Mouse (Mus musculus) MEL (cell line): Measurements from ENCODE around the gene Cdkl3. TPM values are rescaled to one million over a fixed set of nuclear protein-coding genes. Genes with fewer than 3 reads are reported as not detected.
A peak's percentile ranks its signal among the peaks of the same experiment; 100 is the strongest.

Experiments used
- DNase-seq: peaks from one replicate; pipeline ENCODE4 v3.0.0; 2011; ENCODE audit warnings: low read depth, low spot score
- H3K27ac ChIP-seq: 2 replicates; pipeline ENCODE4 v1.5.1; 2012; ENCODE audit warnings: low read depth, mild to moderate bottlenecking, control low read depth, low read length, moderate library complexity; ENCODE audit not compliant: control insufficient read depth
- H3K27me3 ChIP-seq, 2 experiments: fragments of 150-350 bp in 1 of 2; sonication (generic) in 1 of 2; 2 replicates each; pipeline ENCODE4 v1.6.1; 2012; ENCODE audit warnings: low read length in 2 of 2, mild to moderate bottlenecking in 2 of 2, improper control_type of control experiment in 1 of 2, moderate library complexity in 1 of 2; ENCODE audit not compliant: insufficient read depth in 2 of 2, control insufficient read depth in 1 of 2
- H3K36me3 ChIP-seq, 2 experiments: 2 replicates each; pipeline ENCODE4 v1.6.1; 2012 to 2014; ENCODE audit warnings: low read length in 2 of 2, improper control_type of control experiment in 1 of 2, inconsistent platforms in 1 of 2, mild to moderate bottlenecking in 1 of 2; ENCODE audit not compliant: insufficient read depth in 2 of 2, control insufficient read depth in 1 of 2
- H3K4me1 ChIP-seq, 2 experiments: fragments of 150-350 bp in 1 of 2; sonication (generic) in 1 of 2; 2 replicates each; pipeline ENCODE4 v1.6.1; 2012; ENCODE audit warnings: low read length in 2 of 2, improper control_type of control experiment in 1 of 2, mild to moderate bottlenecking in 1 of 2; ENCODE audit not compliant: insufficient read depth in 2 of 2, control insufficient read depth in 1 of 2
- H3K4me3 ChIP-seq, 2 experiments: fragments of 150-350 bp in 1 of 2; sonication (generic) in 1 of 2; 2 replicates each; pipeline ENCODE4 v1.5.1; 2012; ENCODE audit warnings: low read depth in 2 of 2, low read length in 2 of 2, mild to moderate bottlenecking in 2 of 2, moderate library complexity in 2 of 2, control low read depth in 1 of 2, improper control_type of control experiment in 1 of 2; ENCODE audit not compliant: control insufficient read depth in 1 of 2, insufficient read depth in 1 of 2
- H3K79me2 ChIP-seq: 2 replicates; pipeline ENCODE4 v1.6.1; 2012; ENCODE audit warnings: mild to moderate bottlenecking, low read length, moderate library complexity; ENCODE audit not compliant: control insufficient read depth, poor library complexity, insufficient read depth
- H3K9ac ChIP-seq: 2 replicates; pipeline ENCODE4 v1.6.1; 2012; ENCODE audit warnings: low read depth, mild to moderate bottlenecking, control low read depth, low read length, moderate library complexity; ENCODE audit not compliant: control insufficient read depth, poor library complexity, severe bottlenecking
- H3K9me3 ChIP-seq: fragments of 150-350 bp; sonication (generic); replicated peaks from 2 replicates; pipeline ENCODE4 v1.6.1; 2012; ENCODE audit warnings: mild to moderate bottlenecking, low read length, improper control_type of control experiment, moderate library complexity; ENCODE audit not compliant: insufficient read depth
- CHD1 ChIP-seq: IDR thresholded peaks from 2 replicates; pipeline ENCODE4 v1.6.1; 2012; ENCODE audit warnings: low read depth, mild to moderate bottlenecking, inconsistent platforms, low read length, improper control_type of control experiment
- CTCF ChIP-seq, 3 experiments: IDR thresholded peaks in 2 of 3; conservative IDR thresholded peaks in 1 of 3; 2 replicates each; pipeline ENCODE4 v1.5.1; 2011 to 2012; ENCODE audit warnings: low read length in 3 of 3, low read depth in 2 of 3, mild to moderate bottlenecking in 2 of 3, improper control_type of control experiment in 1 of 3, inconsistent platforms in 1 of 3, mixed read lengths in 1 of 3, moderate library complexity in 1 of 3; ENCODE audit not compliant: control insufficient read depth in 1 of 3, insufficient read depth in 1 of 3, poor library complexity in 1 of 3, severe bottlenecking in 1 of 3
- E2F4 ChIP-seq: IDR thresholded peaks from 2 replicates; pipeline ENCODE4 v1.6.1; 2011; ENCODE audit warnings: low read depth, low read length, improper control_type of control experiment, borderline replicate concordance
- EP300 ChIP-seq, 2 experiments: IDR thresholded peaks; 2 replicates each; pipeline ENCODE4 v1.6.1; 2011; ENCODE audit warnings: improper control_type of control experiment in 2 of 2, low read length in 2 of 2, low read depth in 1 of 2, mild to moderate bottlenecking in 1 of 2
- ETS1 ChIP-seq: IDR thresholded peaks from 2 replicates; pipeline ENCODE4 v1.6.1; 2012; ENCODE audit warnings: low read depth, mild to moderate bottlenecking, inconsistent platforms, low read length, improper control_type of control experiment, moderate library complexity
- GABPA ChIP-seq: IDR thresholded peaks from 2 replicates; pipeline ENCODE4 v1.6.1; 2012; ENCODE audit warnings: low read depth, mild to moderate bottlenecking, inconsistent platforms, low read length, improper control_type of control experiment, moderate library complexity
- GATA1 ChIP-seq: IDR thresholded peaks from 2 replicates; pipeline ENCODE4 v1.6.1; 2011; ENCODE audit warnings: low read depth, low read length, improper control_type of control experiment
- HCFC1 ChIP-seq: IDR thresholded peaks from 2 replicates; pipeline ENCODE4 v1.6.1; 2012; ENCODE audit warnings: low read depth, mild to moderate bottlenecking, inconsistent platforms, low read length, improper control_type of control experiment, moderate library complexity
- KAT2A ChIP-seq: conservative IDR thresholded peaks from 2 replicates; pipeline ENCODE4 v1.6.1; 2012; ENCODE audit warnings: low read depth, low read length, improper control_type of control experiment, inconsistent platforms
- MAFK ChIP-seq: IDR thresholded peaks from 2 replicates; pipeline ENCODE4 v1.6.1; 2011; ENCODE audit warnings: low read depth, mild to moderate bottlenecking, low read length, improper control_type of control experiment, borderline replicate concordance
- MAX ChIP-seq: IDR thresholded peaks from 2 replicates; pipeline ENCODE4 v1.6.1; 2011; ENCODE audit warnings: low read length, improper control_type of control experiment
- MAZ ChIP-seq: IDR thresholded peaks from 2 replicates; pipeline ENCODE4 v1.6.1; 2012; ENCODE audit warnings: low read depth, mild to moderate bottlenecking, inconsistent platforms, low read length, improper control_type of control experiment
- MEF2A ChIP-seq: IDR thresholded peaks from 2 replicates; pipeline ENCODE4 v1.6.1; 2014; ENCODE audit warnings: low read depth, mild to moderate bottlenecking, inconsistent platforms, low read length, improper control_type of control experiment; ENCODE audit not compliant: poor library complexity, insufficient replicate concordance, severe bottlenecking; ENCODE audit errors: extremely low read depth
- MXI1 ChIP-seq: IDR thresholded peaks from 2 replicates; pipeline ENCODE4 v1.6.1; 2011; ENCODE audit warnings: mild to moderate bottlenecking, low read depth, low read length, improper control_type of control experiment
- MYB ChIP-seq: IDR thresholded peaks from 2 replicates; pipeline ENCODE4 v1.6.1; 2011; ENCODE audit warnings: mild to moderate bottlenecking, low read depth, low read length, improper control_type of control experiment
- NELFE ChIP-seq: IDR thresholded peaks from 2 replicates; pipeline ENCODE4 v1.6.1; 2011; ENCODE audit warnings: low read depth, low read length, improper control_type of control experiment
- NRF1 ChIP-seq: IDR thresholded peaks from 2 replicates; pipeline ENCODE4 v1.6.1; 2014; ENCODE audit warnings: low read depth, mild to moderate bottlenecking, inconsistent platforms, low read length, improper control_type of control experiment, moderate library complexity; ENCODE audit not compliant: poor library complexity, insufficient read depth, severe bottlenecking
- POLR2AphosphoS2 ChIP-seq: IDR thresholded peaks from 2 replicates; pipeline ENCODE4 v1.6.1; 2011; ENCODE audit warnings: low read length, improper control_type of control experiment
- POLR2AphosphoS5 ChIP-seq: IDR thresholded peaks from 2 replicates; pipeline ENCODE4 v1.6.1; 2012; ENCODE audit warnings: low read depth, borderline replicate concordance, mild to moderate bottlenecking, inconsistent platforms, low read length, moderate library complexity, mixed read lengths
- RAD21 ChIP-seq: IDR thresholded peaks from 2 replicates; pipeline ENCODE4 v1.6.1; 2011; ENCODE audit warnings: mild to moderate bottlenecking, low read depth, low read length, improper control_type of control experiment
- RCOR1 ChIP-seq: IDR thresholded peaks from 2 replicates; pipeline ENCODE4 v1.6.1; 2012; ENCODE audit warnings: low read depth, mild to moderate bottlenecking, inconsistent platforms, low read length, improper control_type of control experiment
- SIN3A ChIP-seq: IDR thresholded peaks from 2 replicates; pipeline ENCODE4 v1.6.1; 2012; ENCODE audit warnings: low read length, improper control_type of control experiment, inconsistent platforms
- TAL1 ChIP-seq: IDR thresholded peaks from 2 replicates; pipeline ENCODE4 v1.6.1; 2012; ENCODE audit warnings: mild to moderate bottlenecking, inconsistent platforms, low read length, moderate library complexity, mixed read lengths
- TBP ChIP-seq: IDR thresholded peaks from 2 replicates; pipeline ENCODE4 v1.8.0; 2011; ENCODE audit warnings: low read depth, low read length, improper control_type of control experiment
- UBTF ChIP-seq: IDR thresholded peaks from 2 replicates; pipeline ENCODE4 v1.6.1; 2012; ENCODE audit warnings: low read depth, mild to moderate bottlenecking, inconsistent platforms, low read length, improper control_type of control experiment, moderate library complexity, borderline replicate concordance; ENCODE audit not compliant: insufficient read depth
- USF1 ChIP-seq: IDR thresholded peaks from 2 replicates; pipeline ENCODE4 v1.6.1; 2014; ENCODE audit warnings: low read depth, mild to moderate bottlenecking, inconsistent platforms, low read length, improper control_type of control experiment, moderate library complexity
- USF2 ChIP-seq, 2 experiments: IDR thresholded peaks; 2 replicates each; pipeline ENCODE4 v1.6.1; 2011 to 2012; ENCODE audit warnings: improper control_type of control experiment in 2 of 2, low read length in 2 of 2, borderline replicate concordance in 1 of 2, inconsistent platforms in 1 of 2, low read depth in 1 of 2, mild to moderate bottlenecking in 1 of 2; ENCODE audit not compliant: insufficient read depth in 1 of 2
- ZC3H11A ChIP-seq: IDR thresholded peaks from 2 replicates; pipeline ENCODE4 v1.6.1; 2012; ENCODE audit warnings: low read depth, mild to moderate bottlenecking, inconsistent platforms, low read length, improper control_type of control experiment
- ZMIZ1 ChIP-seq: IDR thresholded peaks from 2 replicates; pipeline ENCODE4 v1.6.1; 2012; ENCODE audit warnings: low read depth, mild to moderate bottlenecking, inconsistent platforms, low read length, improper control_type of control experiment, moderate library complexity
- ZNF384 ChIP-seq: IDR thresholded peaks from 2 replicates; pipeline ENCODE4 v1.6.1; 2012; ENCODE audit warnings: low read depth, mild to moderate bottlenecking, inconsistent platforms, low read length, improper control_type of control experiment
- polyA plus RNA-seq, 2 experiments: library from polyadenylated mRNA; stranded (reverse) in 1 of 2; unstranded in 1 of 2; fragments of >175 nt in 1 of 2; fragments of >200 nt in 1 of 2; gene quantifications; 2 replicates each; pipeline versions ENCODE4 v1.2.1 to v1.2.4; 2012; ENCODE audit warnings: low replicate concordance in 2 of 2, low read depth in 1 of 2; ENCODE audit not compliant: insufficient read length in 2 of 2, insufficient read depth in 1 of 2, missing spikeins in 1 of 2
- total RNA-seq: library from RNA; depleted of rRNA; stranded (reverse); fragments of 300-350 nt; gene quantifications from 2 replicates; pipeline ENCODE4 v1.2.3, GENCODE M21; 2012

The Cdkl3 gene
- total and polyA plus RNA-seq, 3 experiments: 3.7 to 4.9 TPM; not detected in 1

- Histone ChIP-seq H3K4me1 (peaks cover 0 to 4% of the 10 kb centered on the region in 2 experiments; a peak in 3 of 4 replicates), H3K36me3 (peaks cover 31 to 34% of the 10 kb centered on the region in 2 experiments), H3K27me3 (no peaks in the 10 kb centered on the region), H3K9me3 (no peaks in the 10 kb centered on the region), H3K9ac (no peak overlapping the region), H3K79me2 (peaks cover 75% of the 10 kb centered on the region), H3K4me3 (no peak overlapping the region), H3K27ac (no peak overlapping the region)
- DNase-seq: peak; percentile 16
- TF ChIP-seq ETS1: no peak
- no peak for TF ChIP-seq ZNF384
- TF ChIP-seq HCFC1: no peak
- TF ChIP-seq ZMIZ1: no peak
- TF ChIP-seq MEF2A: no peak
- no peak for TF ChIP-seq RAD21
- TF ChIP-seq UBTF: no peak
These were observed 105.4 kb downstream of the Cdkl3 start for GRCm38 (mm10) chr11:52109421-52109820.

GRCm38 (mm10) chr11:52115479-52115878 is 111.5 kb downstream of the Cdkl3 start:
- no peaks in the 10 kb centered on the region for H3K27me3 ChIP-seq
- peak; percentile 68 for DNase-seq
- peaks cover 25 to 55% of the 10 kb centered on the region in 2 experiments for H3K36me3 ChIP-seq
- H3K79me2 ChIP-seq: peaks cover 34% of the 10 kb centered on the region
- H3K9ac ChIP-seq: no peak overlapping the region
- no peaks in the 10 kb centered on the region for H3K9me3 ChIP-seq
- H3K4me1 ChIP-seq: peaks cover 6 to 15% of the 10 kb centered on the region in 2 experiments; a peak in 3 of 4 replicates
- no peak overlapping the region for H3K4me3 ChIP-seq
- 0 out of 2 replicates have a peak overlapping the region, but pooled peaks have one; percentile 5 for H3K27ac ChIP-seq
- TF ChIP-seq MAFK (no peak), GABPA (no peak), SIN3A (peak; percentile 66), EP300 (IDR thresholded peaks at IDR 0.05; ENCODE audit: low read depth in 1 of 2, low read length in 2 of 2) (peak; percentile 85 to 93), UBTF (no peak), MYB (peak; percentile 64; the same call in 1 of the 2 replicates), POLR2AphosphoS2 (peak; percentile 46; the same call in 1 of the 2 replicates), MXI1 (peak; percentile 63; the same call in 1 of the 2 replicates), POLR2AphosphoS5 (no peak), HCFC1 (no peak), MAZ (no peak), ZMIZ1 (no peak), MEF2A (peak; percentile 50; the same call in 1 of the 2 replicates), ETS1 (peak; percentile 89), KAT2A (no peak), E2F4 (no peak), NRF1 (no peak), ZNF384 (no peak), NELFE (no peak), CTCF (IDR thresholded peaks at IDR 0.05 in 2 of 3, conservative IDR thresholded peaks at IDR 0.05 in 1 of 3; ENCODE audit: control insufficient read depth in 1 of 3, insufficient read depth in 1 of 3, low read depth in 2 of 3, low read length in 3 of 3, poor library complexity in 1 of 3, severe bottlenecking in 1 of 3) (no peak), CHD1 (no peak), RCOR1 (peak; percentile 96), ZC3H11A (no peak), USF2 (IDR thresholded peaks at IDR 0.05; ENCODE audit: borderline replicate concordance in 1 of 2, insufficient read depth in 1 of 2, low read depth in 1 of 2, low read length in 2 of 2) (no peak), USF1 (no peak), TBP (no peak), TAL1 (peak; percentile 71), MAX (no peak), GATA1 (peak; percentile 80)
